Mouse (Mus musculus): ENCODE results near the gene Btnl2.

The Btnl2 gene

DNA sequence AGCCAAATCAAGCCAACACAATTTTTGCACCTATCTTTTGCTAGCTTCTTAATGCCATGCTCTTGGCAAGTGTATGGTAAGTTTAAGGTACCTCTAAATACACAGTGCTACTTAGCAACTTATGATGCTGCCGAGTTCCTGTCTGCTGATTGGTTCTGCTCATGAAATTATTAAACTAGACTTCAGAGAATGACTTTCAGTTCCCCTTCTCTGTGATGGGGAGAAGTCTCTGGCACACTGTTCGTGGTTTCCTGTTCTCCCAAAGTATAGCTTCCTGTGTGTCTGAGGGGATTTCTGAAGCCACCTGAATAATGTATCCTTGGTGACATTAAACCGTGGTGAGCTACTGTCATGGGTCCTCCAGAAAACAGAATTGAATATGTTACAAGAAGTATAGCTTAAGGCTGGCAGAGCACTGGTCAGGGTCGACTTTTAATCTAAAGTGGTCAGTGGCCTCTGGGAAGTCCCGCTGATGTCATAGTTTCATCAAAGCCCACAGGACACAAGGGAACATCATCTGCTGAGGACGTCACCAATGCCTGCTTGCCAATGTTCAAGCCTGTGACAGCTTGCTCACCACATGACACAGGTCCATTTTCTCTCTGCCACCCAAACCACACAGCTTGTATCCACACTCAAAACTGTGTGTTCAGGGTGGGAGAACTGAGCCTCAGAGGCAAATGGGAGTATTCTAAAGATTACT is 6.9 kb upstream of the Btnl2 start:
- DNase-seq (ENCODE audit: low spot score in 2 of 2) = peak; percentile 28 to 55

DNA sequence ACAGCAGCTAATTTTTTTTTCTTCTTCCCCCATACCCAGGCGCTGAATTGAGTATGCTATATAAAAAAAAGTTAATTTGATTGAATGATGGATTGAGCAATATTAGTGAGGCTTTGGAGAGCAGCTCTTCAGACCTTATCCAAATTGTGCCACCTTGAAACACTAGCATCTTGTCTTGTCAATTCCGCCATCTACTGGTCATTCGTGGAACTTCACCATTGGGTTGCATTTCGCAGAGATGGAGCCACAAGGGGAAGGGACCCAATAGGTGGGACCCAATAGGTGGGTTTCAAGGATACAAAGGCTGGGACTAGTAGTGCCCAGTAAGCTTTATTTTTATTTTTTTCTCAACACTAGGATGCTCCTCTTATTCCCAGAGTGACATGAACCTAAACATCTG is 5.2 kb upstream of the Btnl2 start:
- DNase-seq (ENCODE audit: low spot score in 2 of 2) = peak; percentile 68 to 89

DNA sequence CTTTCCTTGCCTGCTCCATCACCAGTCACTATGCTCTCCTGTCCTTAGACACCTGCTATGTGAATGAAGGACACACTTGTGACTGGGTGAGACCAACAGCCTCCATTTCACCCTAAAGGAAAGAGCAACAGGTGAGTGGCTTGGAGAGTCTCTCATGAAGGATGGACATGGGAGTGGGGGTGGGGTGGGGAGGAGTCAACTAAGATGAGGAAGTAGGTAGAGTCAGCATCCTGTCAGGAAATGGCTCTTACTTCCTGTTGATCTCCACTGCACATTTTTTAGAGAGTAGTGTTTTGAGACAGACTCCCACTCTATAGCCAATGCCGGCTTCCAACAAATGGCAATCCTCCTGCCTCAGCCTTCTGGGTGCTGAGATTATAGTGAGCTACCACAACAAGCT is 318 bp downstream of the Btnl2 start:
- DNase-seq (ENCODE audit: low spot score in 2 of 2) = peak in 1 of 2 experiments; percentile 26

DNA sequence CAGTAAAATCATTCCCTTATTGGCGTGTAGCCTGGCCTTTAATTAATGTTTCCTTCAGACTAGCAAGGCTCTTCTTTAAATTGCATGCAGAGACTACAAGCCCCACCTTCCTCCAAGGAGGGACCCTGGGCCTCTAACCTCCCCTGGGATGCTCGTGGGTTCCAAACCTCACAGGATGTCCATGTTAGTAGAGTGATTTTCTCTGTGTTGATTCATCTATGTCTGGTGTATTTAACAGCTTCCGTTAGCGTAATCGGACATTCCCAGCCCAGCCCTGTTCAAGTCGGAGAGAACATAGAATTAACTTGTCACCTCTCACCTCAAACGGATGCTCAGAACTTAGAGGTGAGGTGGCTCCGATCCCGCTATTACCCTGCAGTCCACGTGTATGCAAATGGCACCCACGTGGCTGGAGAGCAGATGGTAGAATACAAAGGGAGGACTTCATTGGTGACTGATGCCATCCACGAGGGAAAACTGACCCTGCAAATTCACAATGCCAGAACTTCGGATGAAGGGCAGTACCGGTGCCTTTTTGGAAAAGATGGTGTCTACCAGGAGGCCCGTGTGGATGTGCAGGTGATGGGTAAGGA is 8.4 kb downstream of the Btnl2 start:
- no peak for DNase-seq (ENCODE audit: low spot score in 2 of 2)

DNA sequence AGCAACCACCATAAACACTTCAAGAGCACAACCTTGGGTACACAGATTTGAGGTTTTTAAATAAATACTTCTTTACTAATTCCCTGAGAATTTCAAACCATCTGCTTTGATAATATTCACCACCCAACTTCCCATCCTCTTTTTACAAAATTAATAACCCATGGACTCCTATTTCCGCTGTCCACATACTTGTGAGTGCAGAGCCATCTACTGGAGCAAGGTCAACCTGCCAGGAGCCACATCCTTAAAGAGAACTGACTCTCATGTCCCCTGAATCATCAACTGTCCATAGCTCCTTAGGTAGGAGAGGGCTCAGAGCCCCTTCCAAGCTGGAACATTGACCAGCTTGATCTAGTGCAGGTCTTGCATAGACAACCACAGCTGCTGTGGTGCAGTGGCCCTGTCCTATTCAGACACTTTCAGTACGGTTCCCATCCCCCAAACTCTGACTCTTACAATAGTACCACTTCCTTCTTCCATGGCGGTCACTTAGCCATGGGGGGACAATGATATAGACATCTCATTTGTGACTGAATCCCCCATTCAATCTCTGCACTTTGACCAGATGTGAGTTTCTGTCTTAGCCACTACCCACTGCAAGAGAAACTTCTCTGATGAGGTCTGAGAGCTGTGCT is 9.2 kb downstream of the Btnl2 start:
- no peak for DNase-seq (ENCODE audit: low spot score in 2 of 2)

DNA sequence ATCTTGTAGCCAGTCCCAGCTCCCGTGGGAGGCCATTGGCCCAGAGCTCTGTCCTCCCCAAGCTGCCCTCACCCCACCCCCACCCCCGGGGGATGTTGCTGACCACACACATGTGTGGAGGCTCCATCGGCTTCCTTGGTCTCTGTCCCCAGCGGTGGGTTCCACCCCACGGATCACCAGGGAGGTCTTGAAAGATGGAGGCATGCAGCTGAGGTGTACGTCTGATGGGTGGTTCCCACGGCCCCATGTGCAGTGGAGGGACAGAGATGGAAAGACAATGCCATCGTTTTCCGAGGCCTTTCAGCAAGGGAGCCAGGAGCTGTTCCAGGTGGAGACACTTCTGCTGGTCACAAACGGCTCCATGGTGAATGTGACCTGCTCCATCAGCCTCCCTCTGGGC is 10.4 kb downstream of the Btnl2 start:
- no peak for DNase-seq (ENCODE audit: low spot score in 2 of 2)

DNA sequence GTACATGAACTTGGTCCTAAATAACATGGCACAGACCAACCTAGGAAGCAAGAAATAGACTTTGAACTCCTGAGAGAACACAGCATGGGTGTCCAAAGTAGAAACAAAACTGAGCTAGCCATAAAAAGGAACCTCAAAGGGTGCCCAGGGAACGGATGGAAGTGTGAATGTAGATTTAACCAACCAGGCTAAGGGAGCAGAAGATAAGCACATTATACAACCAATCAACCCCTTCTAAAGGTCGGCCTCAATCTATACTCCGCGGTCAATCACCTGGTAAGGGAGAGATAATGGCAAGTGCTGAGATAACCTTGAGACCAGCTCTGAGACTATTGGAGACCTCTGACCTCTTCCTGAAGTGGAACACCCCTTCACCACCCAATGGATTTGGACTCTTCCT is 15.9 kb downstream of the Btnl2 start:
- DNase-seq (ENCODE audit: low spot score in 2 of 2) = no peak

DNA sequence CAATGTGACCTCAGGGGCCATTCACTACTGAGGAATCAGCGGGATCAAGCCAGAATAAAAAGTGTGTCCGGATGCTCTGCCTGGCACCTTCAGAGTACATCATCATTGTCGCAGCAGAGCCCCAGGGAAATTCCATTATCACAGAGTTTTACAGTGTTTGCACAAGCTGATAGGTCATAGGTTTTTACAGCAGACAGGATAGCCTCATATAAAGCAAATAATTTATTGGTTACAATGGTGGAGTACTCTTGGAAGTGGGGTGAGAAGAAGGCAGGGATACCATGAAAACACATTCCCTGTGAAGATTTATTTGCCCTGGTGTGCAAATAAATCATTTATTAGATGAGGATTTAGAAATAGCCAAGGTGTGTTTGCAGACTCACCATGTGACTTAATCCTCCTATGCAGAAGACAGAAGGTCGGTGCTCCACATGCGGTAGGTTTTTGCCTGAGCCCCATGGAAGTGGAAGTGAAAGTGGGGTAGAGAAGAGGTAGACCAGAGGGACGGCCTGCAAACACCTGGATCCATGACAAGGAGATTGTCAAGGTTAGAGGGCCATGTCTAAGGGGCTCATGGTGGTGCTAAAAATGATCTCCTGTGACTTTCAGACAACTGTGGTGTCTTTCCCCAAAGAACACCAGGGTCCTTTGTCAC is 18.6 kb downstream of the Btnl2 start:
- no peak for DNase-seq (ENCODE audit: low spot score in 2 of 2)

DNA sequence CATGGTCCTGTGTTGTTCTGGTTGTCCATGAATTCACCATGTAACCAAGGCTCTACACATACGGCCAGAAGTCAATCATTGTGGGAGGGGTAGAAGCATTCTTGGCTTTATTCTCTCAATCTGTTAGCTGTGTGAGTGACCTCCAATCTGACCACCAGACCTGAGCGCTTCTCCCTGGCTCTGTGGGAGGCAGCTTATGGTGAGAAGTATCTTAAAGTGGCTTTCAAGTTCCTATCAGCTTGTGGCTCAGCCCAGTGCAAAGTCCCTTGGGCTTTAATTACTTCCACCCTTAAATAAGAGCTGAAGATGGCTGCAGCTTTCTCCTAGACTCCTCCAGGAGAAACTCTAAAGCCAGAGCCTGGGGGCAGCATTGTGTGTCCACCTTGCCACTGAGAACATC is 22.2 kb downstream of the Btnl2 start, which contains the start of gene Btnl1:
Gene Btnl1, plus strand, starts transcription at position 286 of the 400 bp plus-strand sequence.
- no peak for DNase-seq (ENCODE audit: low spot score in 2 of 2)

DNA sequence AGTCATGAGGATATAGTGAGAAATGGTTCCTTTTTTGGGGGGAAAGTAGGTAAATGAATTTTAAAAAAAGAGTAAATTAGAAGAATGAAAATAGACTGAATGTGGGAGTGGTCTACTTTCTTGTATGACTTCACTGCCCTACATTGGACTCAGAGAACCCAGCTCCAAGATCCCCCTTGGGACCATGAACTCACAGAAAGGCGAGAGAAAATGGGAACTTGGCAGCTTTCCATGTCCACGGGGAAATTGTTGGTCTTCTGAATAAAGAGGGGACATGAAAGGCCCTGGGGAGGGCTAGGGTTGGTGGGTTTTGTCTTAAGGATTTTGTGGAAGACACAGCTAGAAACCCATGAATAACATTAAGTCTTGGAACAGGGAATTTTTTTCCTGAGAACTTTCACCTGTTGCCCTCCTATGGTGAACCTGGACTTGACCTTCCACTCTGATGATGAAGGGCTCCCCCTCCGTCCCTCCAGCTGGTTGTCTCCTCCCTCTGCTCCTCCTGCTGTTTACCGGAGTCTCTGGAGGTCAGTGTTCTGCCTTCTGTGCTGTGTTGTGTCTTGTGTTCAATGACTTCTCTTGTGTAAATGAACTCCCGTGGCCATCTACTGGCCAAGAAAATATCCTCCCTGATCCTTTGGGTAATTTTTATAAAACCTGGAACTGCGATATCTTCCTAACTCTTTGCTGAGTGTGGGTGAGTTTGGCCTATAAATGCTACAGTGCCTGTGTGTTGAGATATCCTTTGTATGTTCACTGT is 23.0 kb downstream of the Btnl2 start:
- DNase-seq (ENCODE audit: low spot score in 2 of 2) = no peak

DNA sequence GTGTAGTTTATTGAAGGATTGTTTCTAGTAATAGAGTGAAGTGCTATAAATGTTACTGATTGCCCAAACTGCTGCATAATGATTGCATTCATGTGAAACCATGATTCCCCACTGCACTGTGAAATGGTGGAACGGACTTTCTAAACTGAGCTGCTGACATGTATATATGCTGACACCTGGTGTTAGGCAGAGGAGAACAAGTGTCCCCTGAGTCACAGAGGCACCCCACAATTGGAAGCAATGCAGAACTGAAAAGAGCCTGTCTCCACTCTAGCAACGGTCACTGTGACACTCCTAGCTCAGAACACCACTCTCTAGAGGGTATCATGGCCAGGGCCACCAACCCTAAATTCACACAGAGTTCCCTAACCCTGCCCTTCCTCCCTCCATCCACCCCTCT is 24.1 kb downstream of the Btnl2 start:
- no peak for DNase-seq (ENCODE audit: low spot score in 2 of 2)

DNA sequence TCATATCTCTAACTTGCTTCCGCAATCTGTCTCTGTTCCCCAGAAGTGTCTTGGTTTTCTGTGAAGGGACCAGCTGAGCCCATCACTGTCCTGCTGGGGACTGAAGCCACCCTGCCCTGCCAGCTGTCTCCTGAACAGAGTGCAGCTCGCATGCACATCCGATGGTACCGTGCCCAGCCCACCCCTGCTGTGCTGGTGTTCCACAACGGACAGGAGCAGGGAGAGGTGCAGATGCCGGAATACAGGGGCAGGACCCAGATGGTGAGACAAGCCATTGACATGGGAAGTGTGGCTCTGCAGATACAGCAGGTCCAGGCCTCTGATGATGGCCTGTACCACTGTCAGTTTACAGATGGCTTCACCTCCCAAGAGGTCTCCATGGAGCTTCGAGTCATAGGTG is 24.8 kb downstream of the Btnl2 start:
- no peak for DNase-seq (ENCODE audit: low spot score in 2 of 2)

DNA sequence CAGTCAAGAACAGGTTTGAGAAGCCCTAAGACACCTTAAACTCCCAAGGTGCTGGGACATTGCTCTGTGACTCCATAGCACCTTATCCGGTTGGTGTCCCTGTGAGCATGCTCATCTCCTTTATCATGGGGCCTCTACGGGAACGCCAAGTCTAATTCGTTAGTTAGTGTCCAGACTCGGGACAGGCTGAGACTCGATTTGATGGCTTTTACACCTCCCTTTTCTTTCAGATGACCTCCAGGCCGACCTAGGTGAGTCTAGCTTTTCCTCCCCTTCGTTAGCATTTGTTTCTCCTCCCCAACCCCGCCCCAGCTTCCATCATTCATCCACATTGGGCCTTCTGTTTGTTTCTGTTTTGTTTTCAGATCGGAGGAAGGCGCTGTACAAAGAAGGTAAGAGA is 27.3 kb downstream of the Btnl2 start:
- DNase-seq (ENCODE audit: low spot score in 2 of 2) = no peak

DNA sequence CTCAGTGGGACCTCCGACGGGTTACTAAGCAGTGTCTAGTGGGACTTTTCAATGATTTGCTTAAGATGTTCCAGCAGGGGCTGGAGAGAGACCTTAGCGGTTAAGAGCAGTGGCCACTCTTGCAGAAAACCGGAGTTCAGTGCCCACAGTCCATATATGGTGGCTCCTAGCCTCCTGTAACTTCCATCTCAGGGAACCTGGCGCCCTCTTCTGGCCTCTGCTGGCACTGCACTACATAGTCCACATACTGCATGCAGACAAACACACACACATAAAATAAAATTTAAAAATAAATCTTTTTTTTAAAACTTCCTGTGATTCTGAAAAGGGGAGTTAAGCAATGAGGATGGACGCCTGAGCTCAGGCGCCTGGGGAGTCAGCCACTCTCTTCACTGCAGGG is 28.6 kb downstream of the Btnl2 start:
- peak in 1 of 2 experiments; percentile 41 for DNase-seq (ENCODE audit: low spot score in 2 of 2)

DNA sequence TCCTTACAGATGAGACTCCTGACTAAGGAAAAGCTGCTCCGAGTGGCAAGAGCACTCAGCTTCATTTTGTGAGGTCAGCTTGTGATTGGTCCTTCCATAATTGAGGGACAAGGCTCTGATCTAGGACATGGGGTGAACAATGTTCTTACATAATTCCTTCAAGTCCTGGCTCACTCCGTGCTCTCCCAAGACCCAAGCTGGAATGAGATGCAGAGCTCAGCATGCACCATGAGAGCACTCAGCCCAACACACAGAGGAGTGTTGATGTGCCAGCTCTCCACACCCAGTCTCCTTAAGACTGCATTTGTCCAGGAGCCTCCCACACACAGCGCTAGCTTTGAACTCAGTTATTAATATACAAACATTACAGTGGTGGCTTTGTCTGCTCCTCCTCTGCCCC is 30.1 kb downstream of the Btnl2 start:
- DNase-seq (ENCODE audit: low spot score in 2 of 2) = no peak

DNA sequence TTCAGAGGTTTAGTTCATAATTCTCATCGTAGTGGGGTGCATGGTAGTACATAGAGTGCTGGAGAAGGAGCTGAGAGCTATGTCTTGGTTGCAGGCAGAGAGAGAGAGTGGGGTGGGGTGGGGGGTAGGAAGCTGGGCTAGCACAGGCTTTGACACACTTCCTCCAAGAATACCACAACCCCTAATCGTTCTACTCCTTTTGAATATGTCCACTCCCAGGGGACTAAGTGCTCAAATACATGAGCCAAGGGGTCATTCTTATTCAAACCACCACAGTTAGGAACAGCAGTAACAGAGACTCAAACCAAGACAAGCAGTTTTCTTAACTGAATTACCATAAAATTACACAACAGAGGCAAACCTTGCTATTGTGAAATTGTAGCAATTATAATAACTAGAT is 32.0 kb downstream of the Btnl2 start:
- DNase-seq (ENCODE audit: low spot score in 2 of 2) = no peak

DNA sequence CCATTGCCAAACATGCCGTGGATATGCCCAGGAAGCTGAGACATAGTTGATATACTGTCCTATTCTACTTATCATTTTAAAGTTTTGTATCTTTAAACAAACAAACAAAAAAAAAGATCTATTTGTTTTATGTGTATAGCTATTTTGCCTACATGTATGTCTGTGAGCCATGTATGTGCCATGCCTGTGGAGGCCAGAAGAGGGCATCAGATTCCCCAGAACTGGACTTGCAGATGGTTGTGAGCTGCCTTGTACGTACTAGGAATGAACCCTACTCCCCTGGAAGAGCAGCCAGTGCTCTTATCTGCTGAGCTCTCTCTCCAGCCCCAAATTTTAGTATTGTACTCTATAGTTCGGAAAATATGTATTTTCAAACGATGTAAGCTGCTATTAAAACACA is 33.9 kb downstream of the Btnl2 start:
- DNase-seq (ENCODE audit: low spot score in 2 of 2) = peak in 1 of 2 experiments; percentile 18

DNA sequence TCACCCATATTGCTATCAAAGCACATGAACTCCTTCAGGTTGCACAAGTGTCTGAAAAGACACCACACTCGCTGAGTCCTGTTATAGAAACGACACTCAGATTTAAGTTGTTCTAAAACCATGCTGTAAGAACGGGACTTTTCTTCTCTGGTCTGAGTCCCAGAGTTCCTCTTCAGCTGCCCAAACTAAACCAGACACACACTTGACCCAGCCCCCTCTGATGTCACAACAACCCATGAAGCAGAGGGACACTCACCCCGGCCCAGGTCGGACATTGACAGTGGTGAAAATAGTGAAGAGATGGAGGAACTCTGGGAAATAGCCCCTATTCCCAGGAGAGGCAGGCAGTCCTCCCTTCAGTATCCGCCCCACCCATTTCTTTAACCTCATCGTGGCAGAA is 36.9 kb downstream of the Btnl2 start:
- no peak for DNase-seq (ENCODE audit: low spot score in 2 of 2)

DNA sequence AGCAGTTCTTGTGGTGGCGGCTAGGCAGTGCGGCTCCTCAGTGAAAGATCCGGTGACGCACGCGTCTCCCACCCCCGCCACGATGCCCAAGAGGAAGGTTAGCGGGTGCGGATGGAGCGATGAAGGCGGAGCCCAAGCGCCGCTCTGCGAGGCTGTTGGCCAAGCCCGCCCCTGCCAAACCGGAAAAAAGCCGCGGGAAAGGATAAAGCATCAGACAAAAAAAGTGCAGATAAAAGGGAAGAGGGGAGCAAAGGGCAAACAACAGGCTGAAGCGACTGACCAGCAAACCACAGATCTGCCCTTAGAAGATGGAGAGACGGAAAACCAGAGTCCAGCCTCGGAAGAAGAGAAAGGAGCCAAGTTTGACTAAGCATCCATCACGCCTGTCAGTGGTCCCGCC is 37.7 kb downstream of the Btnl2 start:
- DNase-seq (ENCODE audit: low spot score in 2 of 2) = no peak

DNA sequence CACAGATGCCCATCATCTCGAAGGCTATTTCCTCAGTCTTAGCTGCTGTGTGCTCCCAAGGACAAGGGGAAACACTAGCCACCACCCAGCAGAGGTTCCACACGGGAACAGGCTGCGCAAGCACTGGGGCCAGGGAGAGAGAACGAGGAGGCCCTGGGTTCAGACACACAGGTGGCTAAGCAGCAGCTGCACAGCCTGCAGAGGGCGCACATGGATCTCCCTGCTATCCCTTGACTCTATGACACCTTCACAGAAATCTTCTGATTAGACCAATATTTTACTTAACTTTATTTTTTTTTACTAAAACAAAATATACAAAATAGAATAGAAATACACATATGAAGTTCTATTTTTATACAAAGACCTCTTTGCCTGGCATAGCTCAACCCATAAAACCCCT is 42.7 kb downstream of the Btnl2 start:
- DNase-seq (ENCODE audit: low spot score in 2 of 2) = peak in 1 of 2 experiments; percentile 26

DNA sequence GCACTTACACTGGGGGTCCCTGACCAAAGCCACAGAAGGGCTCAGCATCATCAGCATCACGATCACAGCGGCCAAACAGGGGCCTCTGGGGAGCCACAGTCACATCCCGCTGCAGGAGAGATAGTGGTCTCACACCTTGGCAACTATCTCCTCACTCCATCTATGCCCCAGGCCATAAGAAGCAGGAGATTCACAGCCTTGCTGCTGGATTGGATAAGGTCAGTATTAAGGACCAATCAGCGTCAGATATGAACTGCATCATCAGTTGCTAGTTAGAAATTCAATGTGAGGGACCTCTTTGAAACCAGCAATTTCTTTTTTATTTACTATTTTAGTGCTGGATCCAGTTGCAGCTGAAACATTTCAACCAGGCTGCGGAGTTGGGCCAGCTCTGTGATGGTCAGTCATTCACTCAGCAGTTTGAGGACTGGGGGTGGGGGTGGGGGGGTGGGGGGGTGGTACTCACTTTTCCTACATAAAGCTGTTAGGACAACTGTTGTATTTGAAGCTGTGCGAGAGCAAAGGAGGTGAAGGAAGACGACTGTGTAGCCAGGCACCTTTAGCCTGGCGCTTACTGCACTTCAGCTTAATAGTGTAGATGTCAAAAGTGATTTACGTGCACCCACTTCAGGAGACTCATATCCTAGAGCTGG is 43.6 kb downstream of the Btnl2 start:
- DNase-seq (ENCODE audit: low spot score in 2 of 2) = peak; percentile 51 to 61
